Mouse (Mus musculus): ENCODE measurements at regions not wholly inside any gene's neighbourhood (a gene's known extent, or its start where the extent isn't known, plus 50 kb on each side); places are given as distances from the start of the nearest gene placed in this dataset.

DNA sequence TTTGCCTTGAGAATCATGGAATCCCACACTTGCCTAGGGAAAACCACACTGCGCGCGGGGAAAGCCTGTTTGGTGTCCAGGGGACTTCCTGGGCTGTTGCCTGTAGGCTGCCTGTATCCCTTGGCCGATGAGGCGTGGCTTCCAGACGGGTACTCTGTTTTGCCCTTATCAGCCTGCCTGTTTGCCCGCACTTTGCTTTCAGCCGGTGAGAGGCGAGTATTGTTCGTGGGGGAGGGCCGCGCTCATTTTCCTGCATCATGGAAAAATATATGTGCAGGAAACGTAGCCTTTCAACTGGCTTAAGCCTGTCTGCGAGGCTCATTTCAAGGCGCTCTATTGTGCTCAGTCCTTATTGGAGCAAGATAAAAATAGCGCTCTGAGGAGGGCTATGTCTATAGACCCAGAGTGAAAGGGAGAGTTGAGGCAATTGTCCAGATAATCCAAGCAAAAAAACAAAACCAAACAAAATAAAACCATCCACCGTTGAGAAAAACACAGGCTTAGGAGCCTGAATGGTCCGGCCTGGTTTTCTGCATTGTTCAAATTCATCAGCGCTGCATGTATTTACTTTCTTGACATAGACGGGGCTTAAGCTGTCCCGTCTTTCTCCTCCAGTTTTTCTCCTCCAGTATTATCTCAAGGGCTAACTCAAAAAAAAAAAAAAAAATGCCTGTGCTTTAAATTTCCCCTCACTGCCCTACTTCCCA is 67.9 kb downstream of the Klf5 start:
- no peak for DNase-seq (ENCODE audit: low spot score in 2 of 2)

GRCm38 (mm10) chr14:99366996-99367555 is 68.6 kb downstream of the Klf5 start:
- no peak for DNase-seq (ENCODE audit: low spot score in 2 of 2)

GRCm38 (mm10) chr14:99369366-99369765 is 70.9 kb downstream of the Klf5 start:
- no peak for DNase-seq (ENCODE audit: low spot score in 2 of 2)

DNA sequence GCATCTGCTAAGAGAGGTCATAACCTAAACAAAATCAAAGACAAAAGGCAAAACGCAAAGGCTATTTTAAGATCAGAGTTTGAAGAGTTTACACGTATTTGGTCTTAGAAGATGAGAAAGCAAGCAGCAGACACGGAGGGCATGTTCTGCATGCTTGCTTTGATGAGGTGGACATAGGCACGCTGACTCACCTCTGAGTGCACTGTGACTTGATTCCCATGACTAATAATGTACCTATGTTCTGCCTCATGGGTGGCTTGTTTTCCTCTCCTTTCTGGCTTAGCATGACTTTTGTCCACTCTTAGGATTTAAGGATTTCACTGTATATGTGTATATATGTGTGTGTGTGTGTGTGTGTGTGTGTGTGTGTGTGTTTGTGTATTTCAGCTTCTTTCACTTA is 75.2 kb downstream of the Klf5 start:
- no peak for DNase-seq (ENCODE audit: low spot score in 2 of 2)

DNA sequence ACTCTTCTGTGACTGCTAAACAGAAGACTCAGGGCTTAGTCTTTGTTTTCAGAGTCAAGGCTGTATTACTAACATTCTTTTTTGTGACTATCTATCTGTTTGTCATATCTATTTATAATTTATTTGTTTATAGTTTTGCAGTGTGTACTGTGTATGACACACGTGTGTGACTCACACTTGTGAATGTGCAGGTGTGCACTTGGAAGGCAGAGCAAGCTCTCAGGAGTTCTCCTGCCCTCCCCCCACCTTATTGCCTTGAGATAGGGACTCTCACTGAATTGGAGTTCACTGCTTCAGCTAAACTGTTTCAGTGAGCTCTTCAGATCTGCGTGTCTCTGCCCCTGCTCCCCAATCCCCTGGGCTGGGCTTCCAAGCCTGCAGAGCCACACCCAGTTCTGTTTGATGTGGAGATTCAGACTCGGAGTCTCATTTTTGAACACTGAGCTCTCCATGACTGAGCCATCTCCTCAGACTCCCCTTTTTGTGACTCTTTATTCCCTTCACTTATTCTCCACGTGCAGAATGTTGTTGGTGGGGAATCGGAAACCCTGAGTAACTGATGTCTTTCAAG is 76.6 kb downstream of the Klf5 start:
- no peak for DNase-seq (ENCODE audit: low spot score in 2 of 2)

GRCm38 (mm10) chr14:99376652-99377502 is 78.4 kb downstream of the Klf5 start:
- DNase-seq (ENCODE audit: low spot score in 2 of 2): no peak

DNA sequence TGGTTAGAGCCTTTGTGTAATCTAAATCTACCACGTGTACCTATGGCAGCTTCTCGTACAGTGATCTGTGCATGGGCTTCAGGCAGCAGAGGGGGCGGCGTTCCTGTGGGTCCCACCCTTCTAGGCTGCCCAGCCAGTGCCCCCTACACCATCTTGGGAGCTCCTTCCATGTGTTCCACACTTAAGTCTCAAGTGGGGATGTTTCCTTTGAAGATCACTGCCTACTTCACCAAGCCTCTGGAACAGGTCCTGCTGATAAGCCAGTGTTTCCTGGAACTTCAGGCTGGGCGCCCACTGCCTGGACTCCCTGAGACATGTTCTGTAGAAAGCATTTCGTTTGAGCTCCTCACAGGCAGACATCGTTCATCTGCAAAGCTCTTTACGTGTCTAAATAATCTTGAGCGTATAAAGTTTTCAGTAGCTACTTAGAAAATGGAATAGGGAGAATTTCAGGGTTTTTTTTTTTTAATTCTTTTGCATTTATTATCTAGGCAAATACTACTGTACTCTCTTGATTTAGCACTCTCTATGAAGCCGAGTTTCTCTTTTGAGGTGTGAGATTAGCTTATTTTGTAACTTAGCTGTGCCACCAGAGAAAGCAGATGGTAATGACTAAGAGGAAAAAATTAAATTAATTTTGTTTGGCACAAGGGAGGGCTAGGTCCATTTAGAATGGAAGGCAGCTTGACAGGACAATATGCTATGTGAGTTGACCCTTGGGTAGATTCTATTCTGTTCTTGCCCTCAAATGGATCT is 82.9 kb downstream of the Klf5 start:
- DNase-seq (ENCODE audit: low spot score in 2 of 2): no peak

DNA sequence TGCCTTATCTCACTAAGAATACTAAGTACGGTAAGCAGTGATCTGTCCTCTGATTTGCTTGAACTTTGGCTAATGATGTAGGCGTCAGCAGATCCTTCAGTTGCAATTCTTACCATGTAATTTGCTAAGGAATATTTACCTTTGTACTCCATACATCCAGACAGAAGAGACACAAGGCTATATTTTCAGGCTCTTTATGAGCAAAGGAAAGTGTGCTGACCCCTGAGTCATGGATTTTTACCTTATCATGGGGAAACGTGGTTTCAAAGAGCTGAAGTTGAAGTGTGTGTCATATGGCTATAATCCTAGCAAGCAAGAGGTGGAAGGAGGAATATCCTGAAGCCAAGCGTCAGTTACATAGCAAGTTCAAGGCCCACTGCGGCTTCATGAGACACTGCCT is 83.6 kb downstream of the Klf5 start:
- no peak for DNase-seq (ENCODE audit: low spot score in 2 of 2)

- no peak for DNase-seq (ENCODE audit: low spot score in 2 of 2)
Observed at GRCm38 (mm10) chr14:99383170-99383569, 84.7 kb downstream of the Klf5 start.

DNA sequence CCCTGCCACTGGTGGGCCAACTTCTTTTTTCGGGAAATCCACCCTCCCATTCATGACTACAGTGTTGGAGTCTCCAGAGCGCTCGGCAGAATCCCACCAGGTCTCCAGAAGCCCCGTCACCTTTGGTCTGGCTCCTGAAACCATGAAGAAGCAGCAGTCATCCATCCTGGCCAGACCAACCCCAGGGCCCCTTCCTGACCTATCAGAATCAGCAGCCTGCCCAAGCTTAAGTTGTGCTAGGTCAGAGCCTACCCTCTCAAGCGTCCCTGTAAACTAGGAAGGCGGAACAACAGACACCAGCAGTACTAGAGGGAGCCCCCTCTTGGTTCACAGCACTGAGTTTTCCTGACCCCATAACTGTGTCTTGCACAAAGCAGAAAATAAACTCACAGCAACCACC is 89.1 kb downstream of the Klf5 start:
- no peak for DNase-seq (ENCODE audit: low spot score in 2 of 2)

- DNase-seq (ENCODE audit: low spot score in 2 of 2): no peak
Observed at GRCm38 (mm10) chr14:99389306-99389705, 90.8 kb downstream of the Klf5 start.

DNA sequence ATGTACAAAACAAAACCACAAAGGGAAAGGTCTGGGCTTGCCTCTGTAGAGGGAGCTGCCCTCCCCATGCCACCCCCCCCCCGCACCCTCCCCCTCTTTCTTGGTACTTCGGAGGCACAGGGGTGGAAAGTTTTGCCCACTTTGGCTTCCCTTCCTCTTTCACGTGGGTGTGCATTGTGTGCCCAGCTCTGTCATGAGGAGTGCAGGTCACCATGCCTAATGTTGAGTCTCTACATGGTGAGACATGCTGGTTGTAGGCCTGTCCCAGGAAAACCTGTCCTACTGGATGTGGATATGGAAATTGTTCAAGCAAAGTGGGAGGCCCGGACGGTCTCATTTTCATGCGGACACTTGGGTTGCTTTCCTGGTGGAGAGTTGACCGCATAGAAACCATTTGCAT is 93.2 kb downstream of the Klf5 start:
- DNase-seq (ENCODE audit: low spot score in 2 of 2): no peak

- DNase-seq (ENCODE audit: low spot score in 2 of 2): no peak
Observed at GRCm38 (mm10) chr14:99392813-99393212, 94.3 kb downstream of the Klf5 start.

- no peak for DNase-seq (ENCODE audit: low spot score in 2 of 2)
Observed at GRCm38 (mm10) chr14:99393611-99394010, 95.1 kb downstream of the Klf5 start.

GRCm38 (mm10) chr14:99403155-99403726 is 104.8 kb downstream of the Klf5 start:
- no peak for DNase-seq (ENCODE audit: low spot score in 2 of 2)

DNA sequence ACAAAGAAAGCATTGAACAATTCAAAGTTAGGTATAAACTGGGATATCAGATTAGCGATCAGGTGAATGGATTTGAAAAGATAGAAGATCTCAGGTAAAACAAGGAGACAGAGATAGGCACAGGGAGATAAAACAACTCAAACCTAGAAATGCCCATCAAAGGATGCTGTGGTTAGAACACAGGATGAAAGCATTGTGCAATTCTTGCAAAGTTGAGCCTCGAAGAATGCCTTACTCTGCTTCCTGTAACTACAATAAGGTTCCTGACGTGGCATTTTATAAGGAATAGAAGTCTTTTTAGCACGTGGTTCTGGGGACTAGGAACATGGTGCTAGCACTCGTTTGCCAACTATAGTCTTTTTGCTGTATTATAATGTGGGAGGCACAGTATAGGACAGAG is 106.7 kb downstream of the Klf5 start:
- DNase-seq (ENCODE audit: low spot score in 2 of 2): no peak

DNA sequence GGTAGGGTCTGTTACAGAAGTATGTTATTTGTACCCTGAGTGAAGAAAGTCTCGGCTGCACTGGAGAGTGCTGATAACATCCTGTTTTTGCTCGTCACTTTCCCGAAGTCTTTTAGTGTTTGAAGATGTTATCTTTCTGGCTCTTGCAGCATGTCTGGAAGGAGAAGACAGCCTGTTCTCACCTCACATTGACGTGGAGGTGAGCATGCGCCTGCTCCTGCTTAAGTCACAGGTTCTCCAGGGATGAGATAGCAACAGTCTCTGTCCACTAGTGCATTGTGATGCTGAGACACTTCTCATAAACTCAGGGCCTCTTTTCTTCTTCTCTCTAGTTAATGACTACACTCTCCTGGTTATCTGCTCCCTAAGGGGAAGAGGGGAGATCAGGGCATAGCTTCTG is 113.3 kb downstream of the Klf5 start:
- no peak for DNase-seq (ENCODE audit: low spot score in 2 of 2)

- DNase-seq (ENCODE audit: low spot score in 2 of 2): no peak
Observed at GRCm38 (mm10) chr14:99416169-99416568, 117.7 kb downstream of the Klf5 start.

DNA sequence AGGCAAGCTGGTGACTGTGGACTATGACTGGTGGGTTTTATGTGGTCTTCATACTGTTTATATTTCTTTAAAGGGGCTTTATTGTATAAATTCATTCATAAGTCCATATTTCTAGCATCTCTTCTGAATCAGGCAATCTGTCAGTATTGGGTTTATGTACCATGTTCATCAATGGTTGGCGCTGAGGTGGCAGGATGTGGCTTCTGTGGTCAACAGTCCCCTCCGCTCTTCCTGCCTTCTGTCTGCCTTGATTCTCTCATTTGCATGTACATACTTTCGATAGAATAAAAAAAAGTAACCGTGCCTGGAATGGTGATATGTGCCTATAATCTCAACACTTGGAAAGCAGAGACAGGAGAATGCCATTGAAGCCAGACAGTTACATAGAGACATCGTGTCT is 120.5 kb downstream of the Klf5 start:
- DNase-seq (ENCODE audit: low spot score in 2 of 2): peak; percentile 2 to 8

DNA sequence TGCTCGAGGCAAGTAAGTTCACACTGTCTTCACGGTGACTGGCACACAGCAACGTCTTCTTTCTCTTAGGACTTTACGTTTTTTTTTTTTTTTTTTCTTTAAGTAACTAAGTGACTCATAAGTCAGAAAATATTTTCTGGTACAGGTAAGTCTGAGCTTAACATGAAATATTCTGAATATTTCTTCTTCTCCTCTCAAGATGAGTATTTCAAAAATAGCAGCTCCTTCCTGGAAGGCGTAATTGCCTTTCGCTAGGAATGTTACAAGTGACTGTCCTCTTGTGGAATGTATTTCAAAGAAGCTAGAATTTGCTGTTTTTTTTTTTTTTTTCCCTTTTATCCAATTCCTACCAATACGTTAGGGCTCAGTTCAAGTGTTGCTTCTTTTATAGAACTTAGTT is 124.8 kb downstream of the Klf5 start:
- DNase-seq (ENCODE audit: low spot score in 2 of 2): no peak

- no peak for DNase-seq (ENCODE audit: low spot score in 2 of 2)
Observed at GRCm38 (mm10) chr14:99427049-99427448, 128.6 kb downstream of the Klf5 start.
